Mouse (Mus musculus): ENCODE measurements around the gene Bckdha. TPM values are rescaled to one million over a fixed set of nuclear protein-coding genes. Genes with fewer than 3 reads are reported as not detected.

Bckdha gene
- total RNA-seq (2015; ENCODE audit: low replicate concordance) (6.7 and 10.5 TPM in 2 replicates), total RNA-seq (2017; ENCODE audit: low replicate concordance) (3.2 and 11.4 TPM in 2 replicates)

DNA sequence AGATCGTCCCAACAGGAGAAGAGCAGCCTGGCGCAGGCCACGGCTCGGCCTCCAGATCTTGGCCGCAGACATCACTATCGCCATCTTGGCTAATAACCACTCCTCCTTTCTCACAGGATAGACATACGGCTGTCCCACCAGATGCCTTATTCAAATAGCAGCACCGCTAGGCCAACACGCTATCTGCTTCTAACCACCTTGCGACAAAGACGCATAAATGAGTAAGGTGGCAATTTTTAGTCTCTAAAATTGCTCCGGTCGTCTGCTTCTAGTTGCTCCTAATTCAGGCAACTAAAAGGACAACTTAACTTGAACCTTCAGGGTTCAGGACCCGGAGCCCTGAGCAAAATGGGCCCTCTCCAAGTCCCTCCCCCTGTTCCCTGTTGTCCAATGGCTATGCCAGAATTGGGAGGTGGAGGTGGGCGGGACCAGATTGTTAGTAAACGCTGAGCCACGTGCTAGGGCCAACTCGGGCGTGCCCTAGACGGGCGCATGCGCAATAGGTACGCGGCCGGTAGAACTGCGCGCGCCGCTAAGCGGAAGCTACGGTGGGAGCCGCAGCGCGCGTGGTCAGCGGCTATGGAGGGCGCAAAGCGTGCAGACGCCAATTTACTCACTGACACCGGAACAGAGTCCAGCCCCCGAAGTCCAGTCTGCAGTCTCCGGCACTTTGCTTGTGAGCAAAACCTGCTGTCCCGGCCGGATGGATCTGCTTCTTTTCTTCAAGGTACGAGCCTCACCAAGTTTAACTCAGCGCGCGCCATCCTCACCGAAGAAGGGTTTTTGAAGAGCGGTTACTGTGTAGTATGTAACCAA is at the start of gene Bckdha, which contains the start of gene Exosc5:
Bckdha (minus strand) TSS at position 325 of the 816 bp plus-strand sequence.
Exosc5 (plus strand) TSS at position 508 of the 816 bp plus-strand sequence.
- peak; percentile 97 for ATAC-seq (replicated peaks; ENCODE audit: low FRiP score, poor library complexity, severe bottlenecking)

- no peak for ATAC-seq (replicated peaks; ENCODE audit: low FRiP score, poor library complexity, severe bottlenecking)
Observed at GRCm38 (mm10) chr7:25707581-25708292, 49.0 kb upstream of the Bckdha start.

DNA sequence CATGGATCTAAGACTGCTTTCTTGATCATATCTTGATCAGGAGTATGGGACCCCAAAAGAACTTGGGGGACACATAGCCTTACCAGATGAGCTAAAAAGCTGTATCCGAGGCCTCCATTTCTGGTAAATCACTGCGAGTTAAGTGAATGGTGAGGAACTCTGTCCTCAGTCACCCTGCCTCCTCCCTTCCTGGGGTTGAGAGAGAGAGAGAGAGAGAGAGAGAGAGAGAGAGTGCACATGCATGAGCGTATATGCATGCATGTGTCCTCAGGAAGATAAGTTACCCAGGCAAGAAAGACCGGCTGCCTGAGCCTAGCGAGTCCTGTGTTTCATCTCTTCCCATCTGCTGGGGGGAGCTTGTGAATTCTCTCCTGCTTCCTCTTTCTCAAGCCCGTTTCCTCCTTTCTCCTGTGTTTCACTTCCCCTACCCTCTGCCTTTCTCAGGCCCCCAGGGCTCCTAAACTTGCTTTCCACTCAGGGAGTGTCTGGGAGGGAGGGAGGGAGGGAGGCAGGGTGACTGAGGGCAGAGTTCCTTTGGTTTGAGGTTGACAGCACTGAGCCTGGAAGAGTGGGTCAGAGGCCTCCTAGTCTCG is 47.9 kb upstream of the Bckdha start:
- no peak for ATAC-seq (replicated peaks; ENCODE audit: low FRiP score, poor library complexity, severe bottlenecking)

DNA sequence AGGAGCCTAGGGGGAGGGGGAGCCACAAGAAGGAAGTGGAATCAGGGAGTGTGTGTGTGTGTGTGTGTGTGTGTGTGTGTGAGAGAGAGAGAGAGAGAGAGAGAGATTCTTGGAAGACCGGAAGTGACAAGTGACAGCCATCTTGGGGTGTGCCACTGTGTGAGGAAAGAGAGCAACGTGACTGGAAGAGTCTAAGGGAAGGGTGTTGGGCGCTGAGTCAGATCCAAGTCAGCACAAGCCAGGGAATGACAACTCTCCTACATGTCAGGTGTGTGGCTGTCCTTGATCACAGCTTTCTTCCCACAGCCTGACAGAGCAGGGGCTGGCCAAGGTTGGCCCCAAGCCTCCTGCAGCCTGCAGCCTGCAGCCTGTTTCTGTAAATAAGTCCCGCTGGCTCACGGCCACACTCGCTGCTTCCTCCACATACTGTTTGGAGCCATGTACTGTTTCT is 47.0 kb upstream of the Bckdha start:
- ATAC-seq (replicated peaks; ENCODE audit: low FRiP score, poor library complexity, severe bottlenecking), result no peak

GRCm38 (mm10) chr7:25704716-25705364 is 46.1 kb upstream of the Bckdha start:
- ATAC-seq (replicated peaks; ENCODE audit: low FRiP score, poor library complexity, severe bottlenecking), result no peak

- no peak for ATAC-seq (replicated peaks; ENCODE audit: low FRiP score, poor library complexity, severe bottlenecking)
Observed at GRCm38 (mm10) chr7:25703793-25704494, 45.2 kb upstream of the Bckdha start.

DNA sequence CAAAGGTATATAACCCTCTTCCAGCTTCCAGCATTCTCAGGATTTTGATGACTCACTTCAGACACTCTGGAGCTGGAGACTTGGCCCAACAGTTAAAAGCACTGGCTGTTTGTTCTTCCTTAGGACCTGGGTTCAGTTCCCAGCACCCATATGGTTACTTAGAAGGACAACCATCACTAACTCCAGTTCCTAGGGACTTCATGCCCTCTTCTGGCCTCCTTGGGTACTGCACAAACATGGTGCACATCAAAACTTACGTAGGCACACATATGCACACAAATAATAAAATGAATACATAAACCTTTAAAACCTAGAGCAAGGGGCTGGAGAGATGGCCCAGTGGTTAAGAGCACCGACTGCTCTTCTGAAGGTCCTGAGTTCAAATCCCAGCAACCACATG is 43.6 kb upstream of the Bckdha start:
- no peak for ATAC-seq (replicated peaks; ENCODE audit: low FRiP score, poor library complexity, severe bottlenecking)

DNA sequence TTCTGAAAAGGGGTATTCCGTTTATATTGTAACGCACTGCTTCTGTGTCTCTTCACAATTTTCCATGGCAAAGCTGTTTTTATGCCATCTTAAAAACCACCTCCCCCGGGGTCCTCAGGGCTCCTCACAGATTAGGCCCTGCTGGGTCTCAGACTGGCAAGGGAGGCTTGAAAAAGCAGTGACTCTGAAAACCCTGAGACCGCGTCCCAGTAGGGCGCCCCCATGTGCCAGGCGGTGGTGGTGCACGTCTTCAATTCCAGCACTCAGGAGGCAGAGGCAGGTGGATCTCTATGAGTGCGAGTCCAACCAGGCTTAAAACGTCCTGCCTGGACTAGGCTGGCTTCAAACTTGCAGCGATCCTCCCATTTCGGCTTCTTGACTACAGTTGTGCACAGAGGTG is 42.0 kb upstream of the Bckdha start:
- 0 out of 2 replicates have a peak, but pooled peaks have one; percentile 46 for ATAC-seq (replicated peaks; ENCODE audit: low FRiP score, poor library complexity, severe bottlenecking)

GRCm38 (mm10) chr7:25699851-25700250 is 41.1 kb upstream of the Bckdha start:
- no peak for ATAC-seq (replicated peaks; ENCODE audit: low FRiP score, poor library complexity, severe bottlenecking)

DNA sequence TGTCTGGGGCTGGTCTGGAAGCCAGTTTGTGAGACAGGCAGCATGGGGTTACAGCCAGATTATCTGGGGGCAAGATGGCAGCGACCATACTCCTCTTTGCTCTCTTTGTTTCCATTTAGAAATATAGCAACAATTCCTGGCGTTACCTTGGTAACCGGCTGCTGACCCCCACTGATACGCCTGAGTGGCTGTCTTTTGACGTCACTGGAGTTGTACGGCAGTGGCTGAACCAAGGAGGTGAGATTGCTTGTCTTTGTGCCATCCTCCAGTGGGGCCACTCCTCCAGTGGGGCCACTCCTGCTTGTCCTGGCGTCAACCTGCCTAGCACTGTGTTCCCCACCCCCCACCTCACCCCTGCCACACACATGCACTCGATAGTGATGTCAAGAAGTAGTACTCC is 35.3 kb upstream of the Bckdha start:
- ATAC-seq (replicated peaks; ENCODE audit: low FRiP score, poor library complexity, severe bottlenecking), result no peak

DNA sequence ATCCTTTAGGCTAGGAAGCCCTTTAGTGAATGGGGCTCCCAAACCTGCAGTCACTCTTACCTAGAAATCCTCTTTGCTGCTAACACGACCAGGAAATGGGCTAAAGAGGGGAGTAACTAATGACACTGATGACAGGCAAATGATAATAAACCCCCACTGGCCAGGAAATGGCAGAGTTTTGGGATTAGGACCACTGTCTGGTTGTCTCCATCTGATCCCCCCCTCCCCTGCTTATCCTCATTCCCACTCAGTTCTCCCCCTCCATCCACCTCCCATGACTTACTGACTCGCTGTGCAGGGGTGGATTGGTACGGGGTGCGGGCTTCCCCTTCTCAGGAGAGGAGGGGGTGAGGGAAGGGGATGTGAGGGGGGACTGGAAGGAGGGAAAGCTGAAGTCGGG is 31.3 kb upstream of the Bckdha start:
- ATAC-seq (replicated peaks; ENCODE audit: low FRiP score, poor library complexity, severe bottlenecking), result no peak

DNA sequence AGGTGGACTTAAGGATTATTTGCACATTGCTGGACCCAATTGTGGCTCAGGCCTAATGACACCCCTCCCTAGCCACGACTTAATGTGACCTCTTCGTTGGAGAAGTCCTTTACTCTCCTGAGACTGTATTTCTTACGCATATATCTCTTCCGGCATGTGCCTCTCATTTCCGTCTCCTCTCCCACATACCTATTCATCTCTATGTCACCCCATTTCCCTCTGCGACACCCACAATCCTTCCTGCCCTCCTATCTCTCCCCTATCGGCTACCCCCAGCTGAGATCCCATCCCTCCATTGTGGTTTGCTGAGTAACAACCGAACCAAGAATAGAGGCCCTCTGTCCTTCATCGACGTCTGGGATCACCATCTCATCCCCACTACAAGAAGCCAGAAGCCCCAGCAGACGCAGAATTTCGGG is 30.8 kb upstream of the Bckdha start:
- no peak for ATAC-seq (replicated peaks; ENCODE audit: low FRiP score, poor library complexity, severe bottlenecking)

DNA sequence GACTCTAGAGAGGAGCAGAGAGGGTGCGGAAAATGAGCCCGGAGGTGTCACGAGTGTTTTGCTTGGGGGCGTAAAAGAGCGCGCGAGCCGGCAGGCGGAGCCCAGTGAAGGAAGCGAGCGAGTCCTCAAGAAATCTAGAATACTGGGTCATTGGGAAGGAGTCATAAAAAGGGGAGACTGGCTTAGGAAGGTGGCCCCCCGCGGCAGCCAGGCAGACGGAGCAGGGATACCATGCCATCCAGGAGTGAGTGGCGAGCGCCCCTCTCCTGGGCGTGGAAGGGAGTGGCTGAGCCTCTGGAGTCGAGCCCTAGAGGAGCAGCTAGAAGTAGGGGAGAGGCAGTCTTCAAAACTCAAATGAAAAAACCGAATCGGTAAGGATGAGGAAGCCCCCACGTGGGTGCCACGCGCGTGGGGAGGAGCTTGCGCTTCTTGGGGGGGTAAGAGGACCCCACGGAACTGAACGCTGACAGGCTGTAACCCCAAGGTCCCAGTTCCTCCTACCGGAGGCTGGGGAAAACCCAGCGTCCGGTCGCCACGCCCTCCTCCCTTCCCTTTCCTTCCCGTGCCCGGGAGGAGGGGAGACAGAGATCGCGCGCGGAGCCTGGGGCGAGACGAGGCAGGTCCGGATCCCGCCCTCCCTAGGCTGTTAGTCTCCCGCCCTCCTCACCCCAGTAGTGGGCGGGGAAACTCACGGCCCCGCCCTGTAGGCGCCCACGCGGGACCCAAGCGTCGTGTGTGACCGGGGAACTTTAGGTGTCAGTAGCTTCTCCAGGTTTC is 30.2 kb upstream of the Bckdha start:
- ATAC-seq (replicated peaks; ENCODE audit: low FRiP score, poor library complexity, severe bottlenecking), result peak; percentile 84

DNA sequence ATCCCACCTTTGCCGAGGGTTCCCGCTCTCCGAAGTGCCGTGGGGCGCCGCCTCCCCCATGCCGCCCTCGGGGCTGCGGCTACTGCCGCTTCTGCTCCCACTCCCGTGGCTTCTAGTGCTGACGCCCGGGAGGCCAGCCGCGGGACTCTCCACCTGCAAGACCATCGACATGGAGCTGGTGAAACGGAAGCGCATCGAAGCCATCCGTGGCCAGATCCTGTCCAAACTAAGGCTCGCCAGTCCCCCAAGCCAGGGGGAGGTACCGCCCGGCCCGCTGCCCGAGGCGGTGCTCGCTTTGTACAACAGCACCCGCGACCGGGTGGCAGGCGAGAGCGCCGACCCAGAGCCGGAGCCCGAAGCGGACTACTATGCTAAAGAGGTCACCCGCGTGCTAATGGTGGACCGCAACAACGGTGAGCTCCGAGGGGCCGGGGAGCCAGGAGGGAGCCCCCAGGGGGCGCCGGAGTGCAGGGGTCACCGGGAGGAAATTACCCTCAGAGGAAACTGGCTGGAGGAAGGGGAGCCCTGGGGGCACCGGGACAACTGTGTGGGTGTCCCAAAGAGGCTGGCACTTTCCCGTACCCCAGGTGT is 29.1 kb upstream of the Bckdha start:
- ATAC-seq (replicated peaks; ENCODE audit: low FRiP score, poor library complexity, severe bottlenecking), result peak; percentile 37

- ATAC-seq (replicated peaks; ENCODE audit: low FRiP score, poor library complexity, severe bottlenecking), result peak; percentile 36
Observed at GRCm38 (mm10) chr7:25686680-25687531, 28.1 kb upstream of the Bckdha start, which contains the start of gene Tgfb1. Tgfb1 (plus strand) TSS chr7:25687002.

- ATAC-seq (replicated peaks; ENCODE audit: low FRiP score, poor library complexity, severe bottlenecking), result no peak
Observed at GRCm38 (mm10) chr7:25685926-25686470, 27.2 kb upstream of the Bckdha start.

DNA sequence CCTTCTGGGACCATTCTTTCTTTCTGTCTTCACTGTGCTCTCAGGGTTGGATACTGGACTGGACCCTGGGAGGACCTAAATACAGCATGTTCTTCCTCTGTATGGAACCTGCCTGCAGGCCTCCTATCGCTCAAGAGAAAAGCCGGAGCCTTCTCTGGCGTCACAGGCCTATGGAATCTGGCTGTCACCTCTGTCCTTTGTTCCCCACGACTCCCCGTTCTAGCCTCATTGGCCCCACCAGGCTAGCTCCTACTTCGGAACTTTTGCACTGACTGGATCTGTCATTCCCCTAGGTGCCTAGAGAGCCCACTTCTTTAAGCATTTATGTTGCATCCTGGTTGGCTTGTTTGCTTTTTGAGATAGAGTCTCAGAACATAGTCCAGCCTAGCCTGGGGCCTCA is 25.9 kb upstream of the Bckdha start:
- ATAC-seq (replicated peaks; ENCODE audit: low FRiP score, poor library complexity, severe bottlenecking), result no peak
